Mouse (Mus musculus): Measurements from ENCODE around the gene Cracr2b. TPM values are rescaled to one million over a fixed set of nuclear protein-coding genes. Genes with fewer than 3 reads are reported as not detected.

The Cracr2b gene
- total and polyA plus RNA-seq, 3 experiments, result 0.73 to 6.9 TPM; not detected in 1

GRCm38 (mm10) chr7:141447110-141447991 is 13.5 kb upstream of the Cracr2b start, which contains the start of gene Rplp2 (continued):
- TF ChIP-seq MAZ (IDR thresholded peaks at IDR 0.05; ENCODE audit: low read depth, low read length), result peak; percentile 21; the same call in 1 of the 2 replicates
- TF ChIP-seq POLR2AphosphoS2 (IDR thresholded peaks at IDR 0.05; ENCODE audit: low read length), result peak; percentile 88
- peak; percentile 94 for TF ChIP-seq HCFC1 (IDR thresholded peaks at IDR 0.05; ENCODE audit: low read depth, low read length)
- TF ChIP-seq ETS1 (IDR thresholded peaks at IDR 0.05; ENCODE audit: low read depth, low read length), result peak; percentile 39; the same call in 1 of the 2 replicates
- TF ChIP-seq SMC3 (IDR thresholded peaks at IDR 0.05; ENCODE audit: low read depth, low read length), result no peak

GRCm38 (mm10) chr7:141451928-141452327 is 9.0 kb upstream of the Cracr2b start:
- Histone ChIP-seq H3K79me2 (ENCODE audit: control insufficient read depth, insufficient read depth, low read length, poor library complexity) (peaks cover 25% of the 10 kb centered on the region), H3K36me3 (ENCODE audit: control insufficient read depth in 1 of 2, insufficient read depth in 2 of 2, low read length in 2 of 2) (peaks cover 15 to 19% of the 10 kb centered on the region in 2 experiments), H3K4me3 (ENCODE audit: control insufficient read depth in 1 of 2, insufficient read depth in 1 of 2, low read depth in 2 of 2, low read length in 2 of 2) (no peak overlapping the region), H3K9me3 (replicated peaks; ENCODE audit: insufficient read depth, low read length) (no peaks in the 10 kb centered on the region), H3K27ac (ENCODE audit: control insufficient read depth, low read depth, low read length) (no peak overlapping the region), H3K9ac (ENCODE audit: control insufficient read depth, low read depth, low read length, poor library complexity, severe bottlenecking) (no peak overlapping the region), H3K27me3 (ENCODE audit: control insufficient read depth in 1 of 2, insufficient read depth in 2 of 2, low read length in 2 of 2) (no peaks in the 10 kb centered on the region), H3K4me1 (ENCODE audit: control insufficient read depth in 1 of 2, insufficient read depth in 2 of 2, low read length in 2 of 2) (peaks cover 0 to 26% of the 10 kb centered on the region in 2 experiments; a peak in 2 of 4 replicates)
- TF ChIP-seq POLR2AphosphoS2 (IDR thresholded peaks at IDR 0.05; ENCODE audit: low read length), result peak; percentile 82; the same call in 1 of the 2 replicates
- TF ChIP-seq POLR2A (IDR thresholded peaks at IDR 0.05; ENCODE audit: control insufficient read depth in 1 of 2, insufficient read depth in 1 of 2, low read depth in 1 of 2, low read length in 2 of 2, poor library complexity in 1 of 2), result peak; percentile 47 to 73; a peak in 3 of 4 replicates
- TF ChIP-seq ZMIZ1 (IDR thresholded peaks at IDR 0.05; ENCODE audit: low read depth, low read length), result no peak
- TF ChIP-seq EP300 (IDR thresholded peaks at IDR 0.05; ENCODE audit: low read depth in 1 of 2, low read length in 2 of 2), result no peak
- no peak for TF ChIP-seq E2F4 (IDR thresholded peaks at IDR 0.05; ENCODE audit: borderline replicate concordance, low read depth, low read length)
- TF ChIP-seq RCOR1 (IDR thresholded peaks at IDR 0.05; ENCODE audit: low read depth, low read length), result peak; percentile 12; the same call in 1 of the 2 replicates
- TF ChIP-seq MYB (IDR thresholded peaks at IDR 0.05; ENCODE audit: low read depth, low read length), result no peak
- no peak for TF ChIP-seq SMC3 (IDR thresholded peaks at IDR 0.05; ENCODE audit: low read depth, low read length)
- no peak for TF ChIP-seq MAFK (IDR thresholded peaks at IDR 0.05; ENCODE audit: borderline replicate concordance, low read depth, low read length)
- DNase-seq (ENCODE audit: low read depth, low spot score), result peak; percentile 61

- peaks cover 0 to 24% of the 10 kb centered on the region in 2 experiments; a peak in 2 of 4 replicates for H3K4me1 ChIP-seq (ENCODE audit: control insufficient read depth in 1 of 2, insufficient read depth in 2 of 2, low read length in 2 of 2)
- H3K9me3 ChIP-seq (replicated peaks; ENCODE audit: insufficient read depth, low read length), result no peaks in the 10 kb centered on the region
- H3K36me3 ChIP-seq (ENCODE audit: control insufficient read depth in 1 of 2, insufficient read depth in 2 of 2, low read length in 2 of 2), result peaks cover 9 to 16% of the 10 kb centered on the region in 2 experiments
- H3K27me3 ChIP-seq (ENCODE audit: control insufficient read depth in 1 of 2, insufficient read depth in 2 of 2, low read length in 2 of 2), result no peaks in the 10 kb centered on the region
- TF ChIP-seq USF2 (IDR thresholded peaks at IDR 0.05; ENCODE audit: borderline replicate concordance in 1 of 2, insufficient read depth in 1 of 2, low read depth in 1 of 2, low read length in 2 of 2) (no peak), NELFE (IDR thresholded peaks at IDR 0.05; ENCODE audit: low read depth, low read length) (no peak), RCOR1 (IDR thresholded peaks at IDR 0.05; ENCODE audit: low read depth, low read length) (no peak), JUND (IDR thresholded peaks at IDR 0.05; ENCODE audit: low read depth, low read length) (no peak), USF1 (IDR thresholded peaks at IDR 0.05; ENCODE audit: low read depth, low read length) (no peak), MAX (IDR thresholded peaks at IDR 0.05; ENCODE audit: low read length) (no peak), CTCF (IDR thresholded peaks at IDR 0.05 in 2 of 3, conservative IDR thresholded peaks at IDR 0.05 in 1 of 3; ENCODE audit: control insufficient read depth in 1 of 3, insufficient read depth in 1 of 3, low read depth in 2 of 3, low read length in 3 of 3, poor library complexity in 1 of 3, severe bottlenecking in 1 of 3) (no peak), SIN3A (IDR thresholded peaks at IDR 0.05; ENCODE audit: low read length) (no peak), NRF1 (IDR thresholded peaks at IDR 0.05; ENCODE audit: insufficient read depth, low read depth, low read length, poor library complexity, severe bottlenecking) (no peak), POLR2AphosphoS5 (IDR thresholded peaks at IDR 0.05; ENCODE audit: borderline replicate concordance, low read depth, low read length) (no peak), MYB (IDR thresholded peaks at IDR 0.05; ENCODE audit: low read depth, low read length) (no peak), UBTF (IDR thresholded peaks at IDR 0.05; ENCODE audit: borderline replicate concordance, insufficient read depth, low read depth, low read length) (no peak), SMC3 (IDR thresholded peaks at IDR 0.05; ENCODE audit: low read depth, low read length) (no peak), KAT2A (conservative IDR thresholded peaks at IDR 0.05; ENCODE audit: low read depth, low read length) (no peak), CHD2 (IDR thresholded peaks at IDR 0.05; ENCODE audit: low read length) (no peak), MXI1 (IDR thresholded peaks at IDR 0.05; ENCODE audit: low read depth, low read length) (no peak), BHLHE40 (IDR thresholded peaks at IDR 0.05; ENCODE audit: borderline replicate concordance, low read depth, low read length) (no peak)
- no peak overlapping the region for H3K9ac ChIP-seq (ENCODE audit: control insufficient read depth, low read depth, low read length, poor library complexity, severe bottlenecking)
- H3K4me3 ChIP-seq (ENCODE audit: control insufficient read depth in 1 of 2, insufficient read depth in 1 of 2, low read depth in 2 of 2, low read length in 2 of 2), result no peak overlapping the region
- H3K27ac ChIP-seq (ENCODE audit: control insufficient read depth, low read depth, low read length), result no peak overlapping the region
- peaks cover 12% of the 10 kb centered on the region for H3K79me2 ChIP-seq (ENCODE audit: control insufficient read depth, insufficient read depth, low read length, poor library complexity)
- DNase-seq (ENCODE audit: low read depth, low spot score), result no peak
Measured at GRCm38 (mm10) chr7:141453636-141454035, 7.3 kb upstream of the Cracr2b start.
